In genomic region chr5:65856591-65857411, GRCm38 (mm10) we compare ENCODE assay signal across 27 mouse cellular contexts. TPM values are rescaled to one million over a fixed set of nuclear protein-coding genes. Genes with fewer than 3 reads are reported as not detected.
DNase-seq lines count a peak whose midpoint lies in the region; ATAC-seq and TF ChIP-seq lines count a peak whose summit lies in the region.
"Had no signal": no experiment of that assay in that cellular context is flagged by ENCODE, and none has a peak within 500 bp of the region (broad histone marks: within the 10 kb centered on the region; RNA-seq: fewer than 3 reads in every experiment).

No protein-coding gene starts in this region.

- H3K9ac ChIP-seq in heart, postnatal 0 days (replicated peaks; ENCODE audit: low read depth, low read length), result no peak overlapping the region
- no peak overlapping the region for H3K9ac ChIP-seq in heart, embryonic 12.5 days
- H3K9ac ChIP-seq: embryonic facial prominence, embryonic 15.5 days; hindbrain, embryonic 13.5 days; limb, embryonic 12.5 days; stomach, embryonic 15.5 days had no signal

- no peak overlapping the region; the same call in 1 of the 2 replicates for H3K4me3 ChIP-seq in heart, postnatal 0 days (ENCODE audit: low read depth, low read length)
- H3K4me3 ChIP-seq in heart, embryonic 12.5 days, result no peak overlapping the region
- H3K4me3 ChIP-seq: embryonic facial prominence, embryonic 15.5 days; hindbrain, embryonic 13.5 days; limb, embryonic 12.5 days; midbrain, embryonic 10.5 days; myocyte; stomach, embryonic 15.5 days had no signal

- no peak overlapping the region; the same call in 1 of the 2 replicates for H3K27ac ChIP-seq in heart, postnatal 0 days (ENCODE audit: low read depth)
- H3K27ac ChIP-seq in heart, embryonic 12.5 days (ENCODE audit: poor library complexity, severe bottlenecking), result no peak overlapping the region
- H3K27ac ChIP-seq: embryonic facial prominence, embryonic 15.5 days; hindbrain, embryonic 13.5 days; limb, embryonic 12.5 days; macrophage; midbrain, embryonic 10.5 days; stomach, embryonic 15.5 days had no signal

- H3K9me3 ChIP-seq in heart, postnatal 0 days (replicated peaks; ENCODE audit: control insufficient read depth, low read length), result no peaks in the 10 kb centered on the region
- no peaks in the 10 kb centered on the region for H3K9me3 ChIP-seq in heart, embryonic 12.5 days (replicated peaks)
- H3K9me3 ChIP-seq: embryonic facial prominence, embryonic 15.5 days; hindbrain, embryonic 13.5 days; limb, embryonic 12.5 days; midbrain, embryonic 10.5 days; stomach, embryonic 15.5 days had no signal

- H3K4me2 ChIP-seq in heart, postnatal 0 days (ENCODE audit: low read depth, low read length), result peak overlapping the region; percentile 4; the same call in 1 of the 2 replicates
- H3K4me2 ChIP-seq in heart, embryonic 12.5 days, result no peak overlapping the region
- H3K4me2 ChIP-seq: embryonic facial prominence, embryonic 15.5 days; hindbrain, embryonic 13.5 days; limb, embryonic 12.5 days; liver, embryonic 11.5 days; stomach, embryonic 15.5 days had no signal

- H3K27me3 ChIP-seq in heart, postnatal 0 days (ENCODE audit: control insufficient read depth, insufficient read depth, low read length), result no peaks in the 10 kb centered on the region
- H3K27me3 ChIP-seq in heart, embryonic 12.5 days (replicated peaks), result no peaks in the 10 kb centered on the region
- H3K27me3 ChIP-seq: embryonic facial prominence, embryonic 15.5 days; hindbrain, embryonic 13.5 days; limb, embryonic 12.5 days; stomach, embryonic 15.5 days had no signal

- no peak for DNase-seq in heart, postnatal 0 days (ENCODE audit: low spot score)
- peak; percentile 57 for DNase-seq in CD4-positive, CD25-positive, alpha-beta regulatory T cell, adult 2 months (ENCODE audit: low read depth, low spot score)
- peak; percentile 67 for DNase-seq in naive thymus-derived CD4-positive, alpha-beta T cell, adult 2 months (ENCODE audit: low read depth)
- peak; percentile 61 for DNase-seq in thymus, postnatal 4 days
- DNase-seq in ovary, postnatal 14 days (ENCODE audit: low spot score), result no peak
- DNase-seq: adrenal gland, postnatal 14 days; cerebellum, adult 8-10 months; gastrocnemius, postnatal 10 days; heart, adult 18-20 months; heart, postnatal 36 days; kidney, adult 8-10 months; kidney, postnatal 10 days; layer of hippocampus, postnatal 36 days; liver, postnatal 0 days had no signal

- ATAC-seq in heart, postnatal 0 days (ENCODE audit: insufficient read depth, low read depth), result no peak
- ATAC-seq in heart, embryonic 12.5 days (ENCODE audit: insufficient number of reproducible peaks, low FRiP score), result no peak
- ATAC-seq in megakaryocyte-erythroid progenitor cell, adult 5-6 weeks (replicated peaks; ENCODE audit: low FRiP score, low TSS enrichment, poor library complexity, severe bottlenecking), result no peak
- ATAC-seq: forebrain, embryonic 14.5 days; liver, postnatal 0 days; lung, postnatal 0 days; midbrain, embryonic 16.5 days had no signal

- no peak for TF ChIP-seq EP300 in heart, postnatal 0 days (IDR thresholded peaks at IDR 0.05; ENCODE audit: low read depth)

- TF ChIP-seq CTCF in heart, postnatal 0 days (IDR thresholded peaks at IDR 0.05; ENCODE audit: low read depth), result no peak

- WGBS in heart, postnatal 0 days, result 68% methylated on average over 17 of the region's 17 CpGs
- 76% methylated on average over 17 of the region's 17 CpGs for WGBS in heart, embryonic 12.5 days

- peaks cover 6% of the 10 kb centered on the region; the same call in 1 of the 2 replicates for H3K4me1 ChIP-seq in heart, postnatal 0 days (ENCODE audit: control insufficient read depth, insufficient read depth)
- peaks cover 18% of the 10 kb centered on the region for H3K4me1 ChIP-seq in heart, embryonic 12.5 days (replicated peaks)
- H3K4me1 ChIP-seq: hindbrain, embryonic 13.5 days had no signal

- no peaks in the 10 kb centered on the region for H3K36me3 ChIP-seq in heart, postnatal 0 days (replicated peaks; ENCODE audit: control insufficient read depth, insufficient read depth, low read length)
- H3K36me3 ChIP-seq in heart, embryonic 12.5 days, result no peaks in the 10 kb centered on the region
- H3K36me3 ChIP-seq: embryonic facial prominence, embryonic 15.5 days; hindbrain, embryonic 13.5 days; limb, embryonic 12.5 days; midbrain, embryonic 10.5 days; stomach, embryonic 15.5 days had no signal

RNA-seq across cellular contexts. Expression of gene Rhoh, which starts 4.2 kb away (rescaled TPM):
- total RNA-seq in heart, postnatal 0 days (2014; rRNA removed; ENCODE audit: low replicate concordance), result 0.34 and 2.8 TPM in 2 replicates
- 0.32 and 0.41 TPM in 2 replicates for polyA plus RNA-seq in heart, postnatal 0 days (2015; fragmentation: Nextera tagmentation; extraction: Ambion mirVana)
- 0.85 and 0.97 TPM in 2 replicates for polyA plus RNA-seq in heart, embryonic 12.5 days (2016; fragmentation: Nextera tagmentation; extraction: Ambion mirVana)
- 17.2 and 22.9 TPM in 2 replicates for total RNA-seq in megakaryocyte-erythroid progenitor cell, adult 5-6 weeks (2014; fragmentation: Nextera tagmentation)
- 22.0 and 26.8 TPM in 2 replicates for total RNA-seq in megakaryocyte-erythroid progenitor cell, adult 5-6 weeks (2017)

Comparison
In these comparisons a context has a peak if more than half of its experiments do, and no peak if none do; other contexts are left out.
1. DNase-seq: peak in CD4-positive, CD25-positive, alpha-beta regulatory T cell, adult 2 months (single experiment), naive thymus-derived CD4-positive, alpha-beta T cell, adult 2 months (single experiment) and thymus, postnatal 4 days (single experiment); none in heart, postnatal 0 days (single experiment) and ovary, postnatal 14 days (single experiment).